Mouse (Mus musculus) forebrain, embryonic 15.5 days (tissue): ENCODE measurements at regions not wholly inside any gene's neighbourhood (a gene's known extent, or its start where the extent isn't known, plus 50 kb on each side); places are given as distances from the start of the nearest gene placed in this dataset.

Experiments
- ATAC-seq: fragments of 200-750 bp; cut with Nextera tagmentation; replicated peaks from 2 replicates; pipeline ENCODE4 v1.8.0; 2017; ENCODE audit warnings: mild to moderate bottlenecking, moderate TSS enrichment, moderate library complexity
- H3K27ac ChIP-seq: fragments of 300-500 bp; sonication (generic); replicated peaks from 2 replicates; pipeline ENCODE4 v1.5.1; 2015; ENCODE audit warnings: mild to moderate bottlenecking, inconsistent platforms
- H3K27me3 ChIP-seq: fragments of 300-500 bp; sonication (generic); 2 replicates; pipeline ENCODE4 v1.6.1; 2015; ENCODE audit warnings: inconsistent platforms
- H3K36me3 ChIP-seq: fragments of 300-500 bp; sonication (generic); 2 replicates; pipeline ENCODE4 v1.6.1; 2015; ENCODE audit warnings: mild to moderate bottlenecking, inconsistent platforms
- H3K4me1 ChIP-seq: fragments of 300-500 bp; sonication (generic); 2 replicates; pipeline ENCODE4 v1.6.1; 2015; ENCODE audit warnings: inconsistent platforms
- H3K4me2 ChIP-seq: fragments of 300-500 bp; sonication (generic); replicated peaks from 2 replicates; pipeline ENCODE4 v1.6.1; 2015; ENCODE audit warnings: mild to moderate bottlenecking, inconsistent platforms
- H3K4me3 ChIP-seq: fragments of 300-500 bp; sonication (generic); 2 replicates; pipeline ENCODE4 v1.5.1; 2015; ENCODE audit warnings: mild to moderate bottlenecking, inconsistent platforms
- H3K9ac ChIP-seq: fragments of 300-500 bp; sonication (generic); replicated peaks from 2 replicates; pipeline ENCODE4 v1.6.1; 2015; ENCODE audit warnings: mild to moderate bottlenecking, inconsistent platforms
- H3K9me3 ChIP-seq: fragments of 300-500 bp; sonication (generic); 2 replicates; pipeline ENCODE4 v1.6.1; 2016; ENCODE audit warnings: inconsistent platforms
- WGBS: fragments of 180-500 bp; shearing (Covaris S2); methylation state at CpG from one replicate; pipeline ENCODE4 v1.1.7; 2015; ENCODE audit warnings: mixed read lengths; 5-methylcytosine and 5-hydroxymethylcytosine counted together

- no peaks in the 10 kb centered on the region for H3K9me3 ChIP-seq
- H3K27ac ChIP-seq: no peak overlapping the region
- H3K9ac ChIP-seq: no peak overlapping the region
- peak; percentile 35; the same call in 1 of the 2 replicates for ATAC-seq
- no peaks in the 10 kb centered on the region for H3K36me3 ChIP-seq
- H3K4me1 ChIP-seq: peaks cover 6% of the 10 kb centered on the region
- H3K4me2 ChIP-seq: no peak overlapping the region
- no peaks in the 10 kb centered on the region for H3K27me3 ChIP-seq
- no peak overlapping the region for H3K4me3 ChIP-seq
- WGBS: 31% methylated on average over 10 of the region's 10 CpGs
Measured at GRCm38 (mm10) chr2:57716754-57717510, 280.8 kb upstream of the Galnt5 start.
